In genomic region chr9:24170728-24171127, GRCm38 (mm10) we compare ENCODE assay signal across 24 mouse cellular contexts.
"Had no signal": no experiment of that assay in that cellular context is flagged by ENCODE, and none has a peak within 500 bp of the region (broad histone marks: within the 10 kb centered on the region; RNA-seq: fewer than 3 reads in every experiment).

No protein-coding gene starts in this region.

- H3K27ac ChIP-seq: embryonic facial prominence, embryonic 10.5 days; embryonic facial prominence, embryonic 12.5 days; embryonic facial prominence, embryonic 13.5 days; embryonic facial prominence, embryonic 15.5 days; forebrain, embryonic 10.5 days; forebrain, embryonic 12.5 days; forebrain, embryonic 13.5 days; forebrain, embryonic 15.5 days; gastrocnemius, adult 2 months; heart, adult 2 months; heart, embryonic 10.5 days had no signal

- DNase-seq: cerebellum, postnatal 36 days; embryo, embryonic 11 days; forebrain, postnatal 0 days; gastrocnemius, adult 2 months; gastrocnemius, postnatal 10 days; gastrocnemius, postnatal 14 days; gastrocnemius, postnatal 25 days; gastrocnemius, postnatal 36 days; heart, adult 11 months; heart, adult 18-20 months; heart, adult 2 months had no signal

- ATAC-seq: forebrain, embryonic 13.5 days; forebrain, embryonic 14.5 days; forebrain, embryonic 15.5 days; forebrain, embryonic 16.5 days; forebrain, postnatal 0 days had no signal

- H3K4me3 ChIP-seq: embryonic facial prominence, embryonic 10.5 days; embryonic facial prominence, embryonic 12.5 days; embryonic facial prominence, embryonic 13.5 days; embryonic facial prominence, embryonic 15.5 days; erythroblast, embryonic 14.5 days; forebrain, embryonic 10.5 days; forebrain, embryonic 12.5 days; forebrain, embryonic 13.5 days; forebrain, embryonic 15.5 days; gastrocnemius, adult 2 months; heart, adult 2 months; heart, embryonic 10.5 days; heart, embryonic 12.5 days had no signal

- H3K27me3 ChIP-seq: embryonic facial prominence, embryonic 12.5 days; embryonic facial prominence, embryonic 13.5 days; embryonic facial prominence, embryonic 15.5 days; forebrain, embryonic 12.5 days; forebrain, embryonic 13.5 days; forebrain, embryonic 15.5 days; heart, embryonic 12.5 days had no signal

- H3K4me1 ChIP-seq: embryonic facial prominence, embryonic 10.5 days; embryonic facial prominence, embryonic 12.5 days; embryonic facial prominence, embryonic 13.5 days; embryonic facial prominence, embryonic 15.5 days; forebrain, embryonic 10.5 days; forebrain, embryonic 12.5 days; forebrain, embryonic 13.5 days; forebrain, embryonic 15.5 days; heart, embryonic 10.5 days; heart, embryonic 12.5 days had no signal
